Mouse (Mus musculus) embryonic fibroblast, embryonic 13.5 days (primary cell): ENCODE data around the gene Birc5.

Experiments
- CTCF ChIP-seq: IDR thresholded peaks from 2 replicates; pipeline ENCODE4 v1.5.1; 2011; ENCODE audit warnings: mild to moderate bottlenecking, control low read depth, low read length, moderate library complexity, borderline replicate concordance; ENCODE audit not compliant: insufficient read depth
- POLR2A ChIP-seq: IDR thresholded peaks from 2 replicates; pipeline ENCODE4 v1.6.1; 2011; ENCODE audit warnings: low read depth, mild to moderate bottlenecking, control low read depth, low read length, moderate library complexity

- TF ChIP-seq CTCF (no peak), POLR2A (no peak)
These were observed 25.4 kb downstream of the Birc5 start for GRCm38 (mm10) chr11:117874419-117874818.
